Mouse (Mus musculus): Measurements from ENCODE around the gene Aspscr1. TPM values are rescaled to one million over a fixed set of nuclear protein-coding genes. Genes with fewer than 3 reads are reported as not detected.

The Aspscr1 gene
- polyA plus RNA-seq, 1 experiment = 33.3 TPM

DNA sequence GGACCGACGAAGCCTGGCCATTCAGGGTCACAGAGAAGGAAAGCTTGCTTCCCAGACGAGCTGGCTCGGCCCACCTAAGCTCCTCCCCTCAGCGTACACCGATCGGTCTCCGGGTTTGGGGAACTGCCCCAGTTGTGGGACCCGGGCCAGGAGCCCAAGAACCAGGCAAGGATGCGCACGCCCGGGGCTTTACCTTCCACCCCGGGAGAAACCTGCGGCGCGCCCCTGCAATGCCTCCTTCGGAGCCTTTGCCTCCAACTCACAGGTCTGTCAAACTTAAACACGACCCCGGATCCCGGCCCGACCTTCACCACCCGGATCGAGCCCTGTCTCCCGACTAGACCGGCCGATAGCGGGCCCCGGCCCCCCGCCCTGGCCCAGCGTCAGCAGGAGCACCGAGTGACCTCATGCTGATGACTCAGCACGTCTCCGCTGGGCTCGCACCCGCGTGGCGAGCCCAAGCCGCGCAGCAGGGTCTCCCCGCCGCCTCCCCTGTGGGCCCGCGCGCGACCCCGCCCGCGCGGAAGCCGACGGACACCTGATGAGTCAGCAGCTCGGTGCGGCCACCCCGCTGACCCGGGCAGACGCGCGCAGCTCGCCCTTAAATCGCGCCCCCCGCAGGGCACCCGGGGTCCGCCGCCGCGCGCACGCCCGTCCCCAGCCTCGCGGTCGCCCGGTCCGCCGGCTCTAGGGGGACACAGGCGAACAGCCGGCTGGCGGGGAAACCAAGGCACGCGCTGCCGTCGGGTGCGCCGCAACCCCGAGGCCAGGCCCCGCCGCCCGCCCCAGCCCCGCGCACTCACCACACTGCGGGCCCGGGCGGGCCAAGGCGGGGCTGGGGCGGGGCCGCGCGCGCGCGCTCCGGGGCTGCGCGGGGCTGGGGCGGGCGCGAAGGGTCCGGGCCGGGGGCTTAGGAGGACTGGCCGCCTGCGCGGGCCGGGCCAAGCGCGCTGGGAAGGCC is 39.9 kb upstream of the Aspscr1 start:
- H3K27ac ChIP-seq (replicated peaks; ENCODE audit: low read depth, low read length) = peak overlapping the region; percentile 76
- H3K4me3 ChIP-seq (ENCODE audit: insufficient read depth, low read depth, low read length) = peak overlapping the region; percentile 97

DNA sequence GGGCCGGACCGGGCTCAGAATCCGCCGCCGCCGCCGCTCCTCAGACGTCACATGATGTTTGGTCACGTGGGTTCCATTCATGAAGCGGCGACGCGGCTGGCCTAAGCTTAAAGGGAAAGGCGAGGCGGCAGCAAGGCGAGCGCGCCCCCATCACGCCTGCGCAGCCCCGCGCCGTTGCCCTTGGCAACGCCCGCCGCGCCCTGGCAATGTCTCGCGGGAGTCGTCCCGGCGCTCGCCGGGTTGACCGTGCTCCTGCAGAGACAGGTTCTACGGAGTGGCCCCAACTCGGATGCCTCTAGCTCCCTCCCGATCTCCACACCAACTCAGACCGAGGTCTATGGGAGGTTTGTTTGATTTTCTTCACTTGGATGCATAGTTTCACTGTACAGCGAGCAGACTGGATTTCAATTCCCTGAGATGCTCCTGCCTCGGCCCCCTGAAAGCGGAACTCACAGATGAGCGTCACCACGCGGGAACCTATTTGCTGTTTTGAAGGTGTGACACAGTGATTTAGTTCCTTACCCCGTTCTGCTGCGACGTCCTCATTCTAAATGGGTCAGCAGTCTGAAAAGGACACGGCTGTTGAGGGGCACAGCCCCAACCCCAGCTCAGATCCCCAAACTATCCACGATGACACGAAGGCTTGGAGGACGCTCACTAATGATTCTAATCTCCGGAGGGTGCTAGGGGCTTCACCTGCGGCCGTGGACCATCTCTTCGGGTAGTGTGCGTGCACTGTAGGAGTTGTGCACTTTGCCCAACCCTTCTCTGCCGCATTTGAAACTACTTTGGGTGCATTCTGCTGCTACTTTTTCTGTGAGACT is 39.0 kb upstream of the Aspscr1 start, which contains the start of gene Mafg:
TSS of gene Mafg (minus strand) at position 81 of the 824 bp plus-strand sequence.
- Histone ChIP-seq H3K4me3 (ENCODE audit: insufficient read depth, low read depth, low read length) (peak within 1 kb of the TSS; percentile 97), H3K27ac (replicated peaks; ENCODE audit: low read depth, low read length) (peak within 1 kb of the TSS; percentile 76), H3K4me1 (ENCODE audit: control insufficient read depth, insufficient read depth, insufficient read length, low read length) (peaks cover 31% of the 10 kb centered on the region)

More for the DNA sequence above, 39.9 kb upstream of the Aspscr1 start:
- H3K4me1 ChIP-seq (ENCODE audit: control insufficient read depth, insufficient read depth, insufficient read length, low read length) = peaks cover 31% of the 10 kb centered on the region

DNA sequence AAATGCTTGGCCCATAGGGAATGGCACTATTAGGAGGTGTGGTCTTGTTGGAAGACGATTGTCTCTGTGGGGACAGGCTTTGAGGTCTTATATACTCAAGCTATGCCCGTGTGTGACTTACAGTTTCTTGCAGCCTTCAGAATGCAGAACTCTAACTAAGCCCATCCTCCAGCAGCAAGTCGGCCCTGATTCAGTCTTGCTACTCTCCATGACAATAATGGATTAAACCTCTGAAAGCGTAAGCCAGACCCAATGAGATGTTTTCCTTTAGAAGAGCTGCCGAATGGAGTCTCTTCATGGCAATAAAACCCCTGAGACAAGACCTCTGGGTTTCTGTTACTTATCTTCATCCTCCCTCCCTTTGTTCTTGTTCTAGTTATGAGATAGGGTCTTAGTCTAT is 38.0 kb upstream of the Aspscr1 start:
- Histone ChIP-seq H3K4me3 (ENCODE audit: insufficient read depth, low read depth, low read length) (no peak overlapping the region), H3K27ac (replicated peaks; ENCODE audit: low read depth, low read length) (no peak overlapping the region), H3K4me1 (ENCODE audit: control insufficient read depth, insufficient read depth, insufficient read length, low read length) (peaks cover 23% of the 10 kb centered on the region)

DNA sequence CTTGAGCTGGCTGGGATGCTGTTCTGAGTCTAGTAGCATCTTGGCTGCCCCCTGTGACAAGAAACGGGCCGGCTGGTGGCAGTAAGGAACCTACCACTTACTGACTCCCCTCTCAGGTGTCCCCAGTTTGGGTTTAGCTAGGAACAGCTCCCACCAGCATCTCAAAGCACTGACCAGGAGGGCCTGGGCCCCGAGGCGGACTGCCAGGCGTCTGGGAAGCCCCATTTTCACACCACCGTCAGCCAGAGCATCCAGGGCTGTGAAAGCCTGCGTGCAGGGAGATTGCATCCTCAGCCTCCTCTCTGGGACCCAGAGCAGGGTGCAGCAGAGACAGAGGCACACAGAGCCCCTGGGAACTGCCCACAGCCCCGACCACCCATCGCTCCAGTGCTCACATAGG is 31.5 kb upstream of the Aspscr1 start:
- no peak overlapping the region for H3K27ac ChIP-seq (replicated peaks; ENCODE audit: low read depth, low read length)
- H3K4me1 ChIP-seq (ENCODE audit: control insufficient read depth, insufficient read depth, insufficient read length, low read length) = no peaks in the 10 kb centered on the region
- no peak overlapping the region for H3K4me3 ChIP-seq (ENCODE audit: insufficient read depth, low read depth, low read length)

DNA sequence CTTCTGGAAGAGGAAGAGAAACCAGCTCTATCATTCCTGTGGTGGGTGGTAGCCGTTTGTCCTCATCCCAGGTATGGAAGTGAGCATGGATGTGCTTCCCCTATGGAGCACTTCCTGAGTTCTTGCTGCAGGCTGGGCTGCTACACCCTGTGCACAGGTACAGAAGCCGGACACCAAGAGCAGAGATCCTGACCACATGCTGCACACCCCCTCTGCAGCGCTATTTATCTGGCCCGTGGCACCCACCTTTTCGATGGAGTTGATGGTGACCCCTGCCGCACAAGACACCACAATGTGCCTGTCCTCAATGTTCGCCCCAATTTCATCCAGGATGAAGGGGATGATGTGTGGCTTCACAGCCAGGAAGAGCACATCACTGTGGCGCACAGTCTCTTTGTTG is 30.9 kb upstream of the Aspscr1 start:
- no peak overlapping the region for H3K27ac ChIP-seq (replicated peaks; ENCODE audit: low read depth, low read length)
- no peaks in the 10 kb centered on the region for H3K4me1 ChIP-seq (ENCODE audit: control insufficient read depth, insufficient read depth, insufficient read length, low read length)
- H3K4me3 ChIP-seq (ENCODE audit: insufficient read depth, low read depth, low read length) = no peak overlapping the region

DNA sequence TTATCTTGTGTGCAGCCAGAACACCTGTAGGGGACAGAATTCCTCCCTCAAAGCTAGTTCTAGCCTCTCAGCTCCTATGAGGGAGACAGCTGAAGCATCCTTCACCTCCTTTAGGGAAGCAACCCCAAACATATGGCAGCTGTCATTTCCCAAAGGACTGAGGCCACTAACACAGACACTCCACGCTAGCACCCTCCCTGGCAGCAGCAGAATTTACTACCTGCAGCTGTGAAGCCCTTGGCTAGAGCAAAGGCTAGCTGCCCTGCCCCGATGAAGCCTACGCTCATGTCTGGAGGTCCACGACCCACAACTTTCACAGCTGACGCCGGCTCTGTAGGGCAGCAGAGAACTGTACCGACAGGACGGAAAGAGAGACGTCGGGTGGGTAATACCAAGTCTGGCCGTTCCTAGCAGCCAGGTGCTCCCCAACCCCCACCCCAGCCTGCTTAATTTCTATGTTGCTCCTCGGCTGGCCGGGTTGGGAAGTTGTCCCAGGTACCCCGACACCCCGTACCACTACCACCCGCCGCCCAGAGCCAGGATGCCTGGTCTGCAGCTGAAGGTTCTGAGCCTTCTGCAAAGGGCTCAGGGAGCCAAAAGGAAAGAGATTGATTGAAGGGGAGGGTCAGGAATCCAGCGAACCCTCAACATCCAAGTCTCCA is 29.7 kb upstream of the Aspscr1 start:
- Histone ChIP-seq H3K4me3 (ENCODE audit: insufficient read depth, low read depth, low read length) (peak overlapping the region; percentile 66), H3K4me1 (ENCODE audit: control insufficient read depth, insufficient read depth, insufficient read length, low read length) (peaks cover 2% of the 10 kb centered on the region), H3K27ac (replicated peaks; ENCODE audit: low read depth, low read length) (no peak overlapping the region)

DNA sequence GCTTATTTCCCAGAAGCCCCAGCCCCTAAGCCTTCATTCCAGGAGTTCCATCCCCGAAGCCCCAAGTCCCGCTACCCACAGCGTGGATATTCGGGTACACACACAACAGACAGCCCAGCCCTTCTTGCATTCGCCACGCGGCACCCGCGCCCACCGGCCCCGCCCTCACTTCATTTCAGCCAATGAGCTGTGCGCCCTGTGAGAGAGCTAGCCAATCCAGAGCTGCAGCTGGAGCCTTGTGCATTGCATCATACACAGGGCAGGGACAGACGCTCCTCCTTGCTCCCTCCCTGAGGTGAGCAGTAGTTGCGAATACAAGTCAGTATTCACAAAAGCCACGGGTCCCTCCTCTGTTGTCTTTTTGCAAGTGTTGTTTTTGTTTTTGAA is 29.2 kb upstream of the Aspscr1 start, which contains the start of gene Pycr1:
TSS of gene Pycr1 (minus strand) at position 169 of the 387 bp plus-strand sequence.
- H3K27ac ChIP-seq (replicated peaks; ENCODE audit: low read depth, low read length) = no peak within 1 kb of the TSS

DNA sequence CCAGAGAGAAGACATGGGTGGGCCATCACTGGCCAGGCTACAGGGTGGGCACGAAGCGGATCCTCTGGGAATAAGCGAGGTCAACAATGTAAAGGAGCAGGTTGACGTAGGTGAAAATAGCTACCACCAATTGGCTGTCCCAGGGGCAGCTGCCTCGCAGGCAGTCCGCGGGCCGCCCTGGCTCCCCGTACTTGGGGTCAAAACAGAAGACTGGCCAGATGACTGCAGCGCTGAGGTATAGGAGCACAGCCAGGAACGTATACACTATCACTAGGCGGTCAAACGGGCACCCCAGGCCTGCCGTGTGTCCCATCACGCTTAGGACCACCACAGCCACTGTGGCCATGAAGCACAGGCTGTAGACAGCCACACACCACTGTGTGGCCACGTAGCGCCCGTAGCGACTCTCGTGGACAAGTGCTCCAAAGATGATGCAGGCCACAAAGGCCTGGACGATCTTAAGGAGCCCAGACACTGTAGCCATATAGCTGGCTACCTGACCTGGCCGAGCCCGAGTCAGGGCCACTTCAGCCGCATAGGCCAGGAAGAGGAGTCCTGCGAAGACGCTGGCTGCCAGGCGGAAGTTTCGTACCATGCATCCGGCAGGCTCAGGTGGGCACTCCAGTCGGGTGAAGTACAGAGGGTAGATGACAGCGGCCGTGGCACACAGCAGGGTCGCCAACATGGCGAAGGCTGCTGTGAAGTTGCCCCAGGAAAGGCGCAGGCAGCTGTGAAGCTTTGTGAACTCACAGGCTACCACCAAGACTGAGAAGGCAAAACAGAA is 25.5 kb upstream of the Aspscr1 start:
- no peak overlapping the region for H3K27ac ChIP-seq (replicated peaks; ENCODE audit: low read depth, low read length)
- H3K4me1 ChIP-seq (ENCODE audit: control insufficient read depth, insufficient read depth, insufficient read length, low read length) = peaks cover 4% of the 10 kb centered on the region
- peak overlapping the region; percentile 35; the same call in 1 of the 2 replicates for H3K4me3 ChIP-seq (ENCODE audit: insufficient read depth, low read depth, low read length)

More for the DNA sequence above, 29.2 kb upstream of the Aspscr1 start, which contains the start of gene Pycr1:
- H3K4me3 ChIP-seq (ENCODE audit: insufficient read depth, low read depth, low read length) = peak within 1 kb of the TSS; percentile 66
- peaks cover 4% of the 10 kb centered on the region for H3K4me1 ChIP-seq (ENCODE audit: control insufficient read depth, insufficient read depth, insufficient read length, low read length)

DNA sequence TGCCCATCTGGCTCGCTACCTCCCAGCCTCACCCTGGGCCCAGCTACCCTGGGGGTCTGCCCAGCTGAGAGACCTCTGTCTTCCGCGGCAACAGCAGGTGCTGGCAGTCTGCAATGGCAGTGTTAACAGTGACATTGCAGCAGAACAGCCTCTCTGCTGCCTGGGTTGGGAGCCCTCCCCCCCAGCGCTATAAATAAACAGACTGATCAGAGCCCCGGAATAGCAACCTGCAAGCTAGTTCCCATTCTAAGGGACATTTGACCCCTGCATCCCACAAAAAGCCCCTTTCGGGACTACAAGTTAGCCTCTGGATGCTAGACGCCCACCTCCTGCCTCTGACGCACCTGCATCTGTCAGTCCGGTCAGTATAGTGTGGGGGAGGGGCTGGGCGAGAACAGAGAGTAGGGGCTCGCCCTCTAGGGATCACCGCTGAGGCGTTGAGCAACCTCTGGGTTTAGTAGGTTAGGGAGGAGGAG is 24.7 kb upstream of the Aspscr1 start, which contains the start of gene Myadml2:
TSS of gene Myadml2 (minus strand) at position 158 of the 476 bp plus-strand sequence.
- H3K27ac ChIP-seq (replicated peaks; ENCODE audit: low read depth, low read length) = no peak within 1 kb of the TSS
- H3K4me1 ChIP-seq (ENCODE audit: control insufficient read depth, insufficient read depth, insufficient read length, low read length) = peaks cover 4% of the 10 kb centered on the region
- peak within 1 kb of the TSS; percentile 35 for H3K4me3 ChIP-seq (ENCODE audit: insufficient read depth, low read depth, low read length)

DNA sequence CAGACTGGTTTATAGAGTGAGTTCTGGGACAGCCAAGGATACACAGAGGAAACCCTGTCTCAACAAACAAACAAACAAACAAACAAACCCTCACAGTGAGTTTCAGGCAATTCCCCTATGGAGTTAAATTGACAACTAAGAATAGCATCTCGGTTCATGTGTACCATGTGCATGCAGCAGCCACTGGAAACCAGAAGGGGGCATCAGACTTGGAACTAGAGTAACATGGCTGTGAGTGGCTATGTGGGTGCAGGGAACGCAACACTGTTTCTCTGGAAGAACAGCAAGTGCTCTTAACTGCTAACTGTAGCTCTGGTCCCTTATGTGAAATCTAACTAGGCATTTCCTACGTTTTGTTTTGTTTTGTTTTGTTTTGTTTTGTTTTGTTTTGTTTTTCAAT is 20.9 kb upstream of the Aspscr1 start:
- no peak overlapping the region for H3K4me3 ChIP-seq (ENCODE audit: insufficient read depth, low read depth, low read length)
- H3K4me1 ChIP-seq (ENCODE audit: control insufficient read depth, insufficient read depth, insufficient read length, low read length) = peaks cover 4% of the 10 kb centered on the region
- no peak overlapping the region for H3K27ac ChIP-seq (replicated peaks; ENCODE audit: low read depth, low read length)

DNA sequence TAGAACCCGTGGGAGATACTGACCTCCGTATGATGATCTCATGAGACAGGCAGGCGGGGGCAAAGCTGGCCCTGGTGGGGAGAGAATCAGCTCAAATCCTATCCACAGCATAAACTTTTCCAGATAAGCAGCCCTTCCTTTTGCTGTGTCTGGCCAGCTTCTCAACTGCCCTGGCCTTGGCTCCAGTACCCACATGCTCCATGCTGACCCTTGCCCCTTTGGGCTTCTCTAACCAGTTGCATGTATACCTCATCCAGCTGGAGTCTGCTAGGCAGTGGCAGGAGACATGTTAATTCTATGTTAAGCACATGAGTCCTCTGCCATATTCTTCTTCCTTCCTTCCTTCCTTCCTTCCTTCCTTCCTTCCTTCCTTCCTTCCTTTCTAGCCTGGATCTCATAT is 18.0 kb upstream of the Aspscr1 start:
- Histone ChIP-seq H3K27ac (replicated peaks; ENCODE audit: low read depth, low read length) (no peak overlapping the region), H3K4me3 (ENCODE audit: insufficient read depth, low read depth, low read length) (no peak overlapping the region), H3K4me1 (ENCODE audit: control insufficient read depth, insufficient read depth, insufficient read length, low read length) (peaks cover 2% of the 10 kb centered on the region; the same call in 1 of the 2 replicates)

DNA sequence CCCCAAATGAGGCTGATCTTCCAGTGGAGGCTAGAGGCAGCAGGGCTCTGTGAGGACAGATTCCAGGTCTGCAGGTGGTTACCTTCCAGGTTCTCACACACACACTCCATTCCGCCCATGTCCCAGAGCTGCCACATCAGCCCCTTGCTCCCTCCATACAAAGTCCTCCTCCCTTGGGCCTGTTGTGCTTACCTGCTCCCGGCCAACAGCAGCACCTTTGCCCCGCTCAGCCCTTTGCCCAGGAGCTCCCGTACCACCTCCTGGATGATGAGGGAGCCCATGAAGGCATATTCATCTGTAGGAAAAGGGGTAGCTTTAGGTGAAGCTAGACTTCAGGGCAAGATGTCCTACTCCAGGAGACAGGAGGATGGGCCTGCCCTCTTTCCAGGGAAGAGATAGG is 15.5 kb upstream of the Aspscr1 start:
- Histone ChIP-seq H3K4me1 (ENCODE audit: control insufficient read depth, insufficient read depth, insufficient read length, low read length) (peaks cover 3% of the 10 kb centered on the region; the same call in 1 of the 2 replicates), H3K27ac (replicated peaks; ENCODE audit: low read depth, low read length) (no peak overlapping the region), H3K4me3 (ENCODE audit: insufficient read depth, low read depth, low read length) (no peak overlapping the region)

DNA sequence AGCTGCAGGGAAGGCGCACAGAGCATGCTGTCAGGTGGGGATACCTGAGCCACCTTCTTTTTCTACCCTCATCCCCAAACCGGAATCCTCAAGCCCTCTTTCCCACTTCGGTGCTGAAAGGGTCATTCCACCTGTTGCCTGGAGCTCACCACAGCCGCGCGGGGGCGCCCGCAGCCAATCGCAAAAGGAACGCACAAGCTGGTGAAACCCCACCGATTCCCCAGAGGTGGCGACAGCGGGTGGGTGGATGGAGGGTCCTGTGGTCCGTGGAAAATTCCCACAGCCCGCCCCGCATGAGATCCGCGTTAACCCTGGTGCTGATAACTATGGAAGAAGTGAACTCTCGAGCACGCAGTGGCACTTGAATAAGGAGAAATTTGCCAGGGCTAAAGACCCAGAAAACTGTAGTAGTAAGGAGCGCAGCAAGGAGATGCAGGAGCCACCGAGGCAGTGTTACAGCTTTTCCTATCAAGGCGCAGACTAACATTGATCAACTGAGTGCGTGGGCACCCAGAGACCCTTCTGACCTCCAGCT is 13.8 kb upstream of the Aspscr1 start:
- peaks cover 3% of the 10 kb centered on the region; the same call in 1 of the 2 replicates for H3K4me1 ChIP-seq (ENCODE audit: control insufficient read depth, insufficient read depth, insufficient read length, low read length)
- no peak overlapping the region for H3K27ac ChIP-seq (replicated peaks; ENCODE audit: low read depth, low read length)
- peak overlapping the region; percentile 27; the same call in 1 of the 2 replicates for H3K4me3 ChIP-seq (ENCODE audit: insufficient read depth, low read depth, low read length)

Data from brown adipose tissue, adult 24 weeks (tissue).